Mouse (Mus musculus) regulatory T cell (primary cell): ENCODE measurements around the gene Prickle1.

Experiments used
- in situ Hi-C: fragments of 300-600 bp; cut with MboI, MseI; formaldehyde crosslinking; loops from one replicate; pipeline ENCODE4 v1.15.1; 2025; ENCODE audit warnings: high pct_unique_total_duplicates

Gene Prickle1

GRCm38 (mm10) chr15:93512437-93512836 lies 83.3 kb downstream of the Prickle1 start:
- in situ Hi-C loops: loop anchor here (5.0 kb wide), 1 partner anchor 700 kb away; no protein-coding TSS in a partner anchor

DNA sequence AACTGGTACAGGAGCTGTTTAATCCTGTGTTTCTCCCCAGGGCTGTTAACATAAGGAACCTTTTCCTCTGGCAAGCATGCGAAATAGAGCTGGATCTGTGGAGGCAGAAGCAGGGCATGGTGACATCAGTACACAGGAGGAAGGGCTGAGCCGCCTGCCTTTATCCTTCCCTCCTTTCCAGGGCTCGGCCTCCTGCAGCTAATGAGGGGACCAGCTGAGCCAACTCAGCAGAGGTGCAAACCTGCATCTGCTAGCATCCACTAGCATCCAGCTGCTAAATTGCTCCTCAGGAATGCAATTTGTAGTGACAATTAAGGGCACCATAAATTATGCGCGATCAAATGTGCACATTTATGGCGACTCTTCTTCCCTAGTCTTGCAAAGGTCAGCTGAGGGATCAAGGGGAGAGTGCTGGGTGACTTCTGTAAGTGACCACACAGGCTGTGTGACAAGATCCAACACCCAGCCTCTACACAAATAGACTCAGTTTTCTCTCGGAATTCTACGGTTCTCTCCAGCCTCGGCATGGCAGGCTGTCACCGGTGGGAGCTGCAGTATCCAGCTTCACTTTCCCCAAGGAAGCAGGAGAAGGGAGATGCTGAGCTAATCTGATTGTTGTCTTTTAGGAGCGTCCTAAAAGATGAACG lies 84.9 kb downstream of the Prickle1 start:
- in situ Hi-C loops: loop anchor here (5.0 kb wide), 1 partner anchor 701 kb away; no protein-coding TSS in a partner anchor

DNA sequence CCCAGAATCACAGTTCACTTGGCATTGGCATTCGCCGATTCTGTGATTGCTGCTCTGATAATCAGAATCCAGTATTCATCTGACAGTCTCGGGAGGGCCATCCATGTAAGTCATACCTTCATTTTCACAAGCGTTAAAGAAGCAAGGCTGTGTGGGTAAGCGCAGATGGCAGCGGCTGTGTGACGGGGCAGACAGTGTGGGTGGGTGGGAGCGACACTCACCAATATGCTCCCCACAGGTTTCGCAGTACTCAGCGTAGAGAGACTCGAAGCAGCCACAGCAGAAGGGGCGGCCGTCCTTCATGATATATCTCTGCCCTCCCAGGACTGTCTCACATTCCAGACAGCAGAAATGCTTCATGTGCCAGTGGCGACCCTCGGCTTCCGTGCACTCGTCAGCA lies 90.9 kb downstream of the Prickle1 start:
- in situ Hi-C loops: no loop called here

- in situ Hi-C loops: no loop called here
Measured at GRCm38 (mm10) chr15:93503201-93503745, 92.4 kb downstream of the Prickle1 start.

GRCm38 (mm10) chr15:93502703-93503102 lies 93.0 kb downstream of the Prickle1 start:
- in situ Hi-C loops: no loop called here

- in situ Hi-C loops: no loop called here
Measured at GRCm38 (mm10) chr15:93499866-93500265, 95.8 kb downstream of the Prickle1 start.

- in situ Hi-C loops: no loop called here
Measured at GRCm38 (mm10) chr15:93494700-93495099, 101.0 kb downstream of the Prickle1 start.

DNA sequence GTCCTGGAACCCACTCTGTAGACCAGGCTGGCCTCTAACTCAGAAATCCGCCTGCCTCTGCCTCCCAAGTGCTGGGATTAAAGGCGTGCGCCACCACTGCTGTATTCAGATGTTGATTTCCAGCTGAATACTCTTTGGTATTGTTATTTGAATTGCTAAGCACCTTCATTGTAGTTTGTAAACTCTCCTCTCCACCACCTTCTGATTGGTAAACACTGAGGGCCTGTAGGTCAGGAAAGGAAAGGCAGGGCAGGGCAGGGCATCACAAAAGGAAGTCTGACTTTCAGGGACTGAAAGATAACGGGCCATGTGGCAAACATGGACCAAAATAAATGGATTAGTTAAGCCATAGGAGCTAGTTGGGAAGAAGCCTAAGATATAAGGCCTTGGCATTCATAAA lies 106.1 kb downstream of the Prickle1 start:
- in situ Hi-C loops: no loop called here

DNA sequence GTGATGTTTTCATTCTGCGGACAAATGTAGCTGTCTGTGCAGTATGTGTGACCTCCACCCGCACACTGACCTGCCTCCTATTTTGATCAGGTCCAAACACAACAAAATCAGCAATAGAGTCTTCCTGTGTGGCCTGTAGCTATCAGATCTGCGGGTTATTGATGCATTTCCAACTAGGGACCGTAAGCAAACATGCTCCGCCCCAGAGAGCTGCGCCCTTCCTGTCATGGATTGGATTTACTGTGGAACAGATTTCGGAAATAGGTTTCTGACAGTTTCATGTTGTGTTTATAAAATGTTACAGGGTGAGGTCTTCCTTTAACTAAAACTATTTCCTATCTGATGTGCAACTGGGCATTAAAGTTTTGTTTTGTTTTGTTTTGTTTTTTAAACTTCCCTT lies 109.6 kb downstream of the Prickle1 start:
- in situ Hi-C loops: no loop called here

- in situ Hi-C loops: no loop called here
Measured at GRCm38 (mm10) chr15:93485252-93485651, 110.4 kb downstream of the Prickle1 start.

DNA sequence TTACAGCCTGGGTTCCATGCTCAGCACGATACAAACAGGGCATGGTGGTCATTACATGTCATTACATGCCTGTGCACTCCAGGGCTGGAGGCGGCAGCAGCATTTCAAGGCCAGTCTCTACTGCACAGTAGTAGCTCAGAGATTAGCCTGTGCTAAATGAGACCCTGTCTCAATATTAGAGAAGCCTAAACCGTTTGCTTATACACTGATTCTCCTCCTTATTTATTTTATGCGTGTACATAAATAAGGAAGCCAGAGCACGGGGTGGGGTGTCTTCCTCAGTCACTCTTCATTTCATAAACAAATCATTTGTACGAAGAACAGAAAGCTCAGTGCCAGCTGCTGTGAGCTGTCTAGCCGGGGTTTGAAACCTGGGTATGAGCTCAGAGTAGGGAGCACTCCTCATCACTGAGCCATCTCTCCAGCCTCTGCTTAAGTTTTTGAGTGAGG lies 111.4 kb downstream of the Prickle1 start:
- in situ Hi-C loops: no loop called here

DNA sequence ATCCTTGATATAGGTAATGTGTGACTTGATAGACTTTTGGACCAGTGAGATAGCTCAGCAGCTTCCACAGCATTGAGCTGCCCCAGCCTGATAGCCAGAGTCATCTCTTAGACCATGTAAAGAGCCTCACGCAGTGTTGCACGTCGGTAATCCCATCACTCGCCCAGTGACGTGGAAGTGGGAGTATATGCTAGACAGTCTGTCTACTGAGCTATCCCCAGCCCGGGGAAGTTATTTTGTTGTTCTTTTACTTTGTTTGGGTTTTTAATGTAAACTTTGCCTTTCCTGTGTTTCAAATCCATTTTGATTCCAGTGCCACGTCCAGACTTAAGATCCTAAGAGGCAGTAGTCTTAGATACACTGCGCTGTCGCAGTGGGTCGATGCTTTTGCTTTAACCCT lies 114.6 kb downstream of the Prickle1 start:
- in situ Hi-C loops: no loop called here

DNA sequence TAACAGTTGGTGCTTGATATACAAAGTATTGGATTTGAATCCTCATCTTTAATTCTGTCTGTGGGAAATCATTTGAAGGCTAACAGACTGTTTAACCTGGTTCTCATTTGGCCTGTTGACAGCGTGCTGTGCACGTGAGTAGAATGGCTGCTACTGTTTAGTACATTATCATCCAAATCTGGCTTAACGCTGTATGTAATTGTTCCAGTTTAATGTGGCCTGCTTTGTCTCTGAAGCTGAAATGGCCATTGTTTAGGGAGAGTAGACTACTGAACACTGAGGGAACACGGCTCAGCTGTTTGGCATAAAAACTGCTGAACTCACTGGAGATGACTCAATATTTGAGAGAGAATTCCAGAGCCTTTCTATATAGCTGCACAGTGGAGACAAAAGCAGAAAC lies 116.2 kb downstream of the Prickle1 start:
- in situ Hi-C loops: no loop called here

GRCm38 (mm10) chr15:93478676-93479075 lies 117.0 kb downstream of the Prickle1 start:
- in situ Hi-C loops: no loop called here

DNA sequence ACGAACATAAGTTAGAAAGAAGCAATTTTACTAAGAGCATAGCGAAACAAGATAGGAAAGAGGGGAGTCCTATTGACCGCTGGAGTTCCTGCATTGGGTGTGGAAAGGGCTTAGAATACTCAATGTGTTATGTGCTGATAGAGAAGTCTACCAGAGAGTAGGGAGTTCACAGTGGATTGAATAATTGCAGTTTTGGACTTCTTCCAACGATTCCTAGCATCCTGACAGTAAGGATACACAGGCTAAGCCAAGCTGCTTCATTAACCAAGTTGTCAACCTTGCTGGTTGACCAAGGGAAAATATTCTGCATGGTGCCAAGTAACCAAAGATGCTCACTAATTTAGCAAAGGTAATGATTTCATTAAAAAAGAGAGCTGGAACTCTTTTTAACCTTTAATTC lies 118.0 kb downstream of the Prickle1 start:
- in situ Hi-C loops: no loop called here

GRCm38 (mm10) chr15:93475688-93476087 lies 120.0 kb downstream of the Prickle1 start:
- in situ Hi-C loops: no loop called here

DNA sequence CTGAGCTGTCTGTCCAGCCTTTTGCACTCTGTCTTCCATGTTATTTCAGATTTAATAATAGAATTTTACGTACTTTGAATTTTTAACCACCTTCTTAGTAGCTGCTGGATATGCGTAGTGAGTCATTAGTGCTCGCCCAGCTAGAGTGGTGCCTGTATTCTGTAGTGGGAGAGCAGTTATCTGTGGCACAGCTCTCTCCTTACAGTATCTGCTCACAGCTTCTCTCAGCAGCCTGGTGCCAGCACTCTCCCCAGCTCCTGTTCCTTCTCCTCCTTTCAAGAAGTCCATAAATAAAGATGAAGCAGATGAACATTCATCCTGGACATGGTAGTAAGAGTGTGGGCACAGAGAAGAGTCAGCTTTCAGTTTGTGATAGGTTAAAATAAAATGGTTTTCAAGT lies 121.4 kb downstream of the Prickle1 start:
- in situ Hi-C loops: loop anchor here (25.0 kb wide), 1 partner anchor 1038 kb away; no protein-coding TSS in a partner anchor

GRCm38 (mm10) chr15:93472089-93472488 lies 123.6 kb downstream of the Prickle1 start:
- in situ Hi-C loops: loop anchor here (25.0 kb wide), 1 partner anchor 1040 kb away; no protein-coding TSS in a partner anchor

GRCm38 (mm10) chr15:93471651-93472050 lies 124.0 kb downstream of the Prickle1 start:
- in situ Hi-C loops: loop anchor here (25.0 kb wide), 1 partner anchor 1041 kb away; no protein-coding TSS in a partner anchor

- in situ Hi-C loops: loop anchor here (25.0 kb wide), 1 partner anchor 1051 kb away; no protein-coding TSS in a partner anchor
Measured at GRCm38 (mm10) chr15:93461066-93461465, 134.6 kb downstream of the Prickle1 start.

DNA sequence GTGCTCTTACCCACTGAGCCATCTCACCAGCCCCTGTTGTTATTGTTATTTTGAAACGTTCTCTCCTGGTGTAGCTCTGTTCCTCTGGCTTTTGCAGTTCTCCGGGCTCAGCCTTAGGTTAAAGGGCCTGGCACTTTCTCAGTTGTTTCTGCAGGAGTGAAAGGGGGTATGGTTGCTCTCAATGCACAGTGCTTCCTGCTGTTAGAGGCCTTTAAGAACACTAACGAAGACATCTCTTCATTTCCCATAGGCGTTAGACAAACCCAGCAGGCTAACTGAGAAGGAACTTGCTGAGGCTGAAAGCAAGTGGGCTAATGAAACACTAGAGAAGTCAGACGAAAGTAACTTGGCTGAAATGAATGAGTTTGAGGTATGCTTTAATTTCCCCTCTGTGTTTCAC lies 136.3 kb downstream of the Prickle1 start:
- in situ Hi-C loops: loop anchor here (25.0 kb wide), 1 partner anchor 1053 kb away; no protein-coding TSS in a partner anchor

- in situ Hi-C loops: loop anchor here (25.0 kb wide), 1 partner anchor 1056 kb away; no protein-coding TSS in a partner anchor
Measured at GRCm38 (mm10) chr15:93456005-93456404, 139.7 kb downstream of the Prickle1 start.

GRCm38 (mm10) chr15:93453296-93453695 lies 142.4 kb downstream of the Prickle1 start:
- in situ Hi-C loops: loop anchor here (25.0 kb wide), 1 partner anchor 1059 kb away; no protein-coding TSS in a partner anchor
